ENCODE assay signal across 23 mouse cellular contexts in genomic region chr1:92877431-92877978, GRCm38 (mm10). TPM values are rescaled to one million over a fixed set of nuclear protein-coding genes. Genes with fewer than 3 reads are reported as not detected.
"Had no signal": no experiment of that assay in that cellular context is flagged by ENCODE, and none has a peak within 500 bp of the region (broad histone marks: within the 10 kb centered on the region; RNA-seq: fewer than 3 reads in every experiment).

No protein-coding gene starts in this region.

- H3K9me3 ChIP-seq: intestine, embryonic 15.5 days; limb, embryonic 12.5 days; liver, embryonic 13.5 days; neural tube, embryonic 12.5 days; neural tube, embryonic 15.5 days had no signal

- H3K4me3 ChIP-seq: intestine, embryonic 15.5 days; layer of hippocampus, adult 2 months; limb, embryonic 12.5 days; liver, embryonic 13.5 days; neural tube, embryonic 12.5 days; neural tube, embryonic 15.5 days had no signal

- DNase-seq: kidney, adult 18-20 months; kidney, postnatal 14 days; layer of hippocampus, adult 9-11 months; liver, embryonic 13.5 days; lung, adult 2 months; lung, postnatal 14 days; lung, postnatal 4 days; midbrain, embryonic 14.5 days; right cerebral cortex, adult 18-20 months; right cerebral cortex, postnatal 14 days; right cerebral cortex, postnatal 4 days; thymus, adult 2 months; thymus, postnatal 14 days; thymus, postnatal 4 days had no signal

- H3K9ac ChIP-seq: intestine, embryonic 15.5 days; limb, embryonic 12.5 days; liver, embryonic 13.5 days; neural tube, embryonic 12.5 days; neural tube, embryonic 15.5 days had no signal

- H3K27me3 ChIP-seq: intestine, embryonic 15.5 days; liver, embryonic 13.5 days; neural tube, embryonic 12.5 days; neural tube, embryonic 15.5 days had no signal

- ATAC-seq: intestine, embryonic 15.5 days had no signal

- H3K27ac ChIP-seq: intestine, embryonic 15.5 days; layer of hippocampus, adult 2 months; limb, embryonic 12.5 days; liver, embryonic 13.5 days; neural tube, embryonic 12.5 days; neural tube, embryonic 15.5 days; stomach, postnatal 0 days had no signal

- H3K4me2 ChIP-seq: intestine, embryonic 15.5 days; limb, embryonic 12.5 days; liver, embryonic 13.5 days; midbrain, embryonic 11.5 days; neural tube, embryonic 12.5 days; neural tube, embryonic 15.5 days had no signal

- H3K36me3 ChIP-seq: intestine, embryonic 15.5 days; limb, embryonic 12.5 days; liver, embryonic 13.5 days; neural tube, embryonic 12.5 days; neural tube, embryonic 15.5 days had no signal

- H3K4me1 ChIP-seq: intestine, embryonic 15.5 days; limb, embryonic 12.5 days; liver, embryonic 13.5 days; neural tube, embryonic 12.5 days; neural tube, embryonic 15.5 days had no signal

RNA-seq across cellular contexts. Expression of gene Ankmy1, which starts 25.2 kb away (rescaled TPM):
- polyA plus RNA-seq: liver, adult 2 months; liver, embryonic 13.5 days; liver, embryonic 16.5 days had no signal
